Mouse (Mus musculus) gastrocnemius, postnatal 25 days (tissue): ENCODE measurements around the gene Rpl36al. TPM values are rescaled to one million over a fixed set of nuclear protein-coding genes. Genes with fewer than 3 reads are reported as not detected.
"Not testable (repeated sequence)": the region's sequence is repeated elsewhere in the genome, so short reads cannot be mapped to it uniquely, and the experiment has no call there.

Source experiments
- DNase-seq: peaks from one replicate; pipeline ENCODE4 v3.0.0; 2022
- total RNA-seq, 2 experiments: library from RNA; stranded (reverse); gene quantifications; 1 replicate in 1 of 2; 2 replicates in 1 of 2; pipeline ENCODE4 v1.2.3; 2021

Rpl36al gene
- total RNA-seq, 2 experiments from 2014 or later = 280 to 315 TPM

GRCm38 (mm10) chr12:69196444-69197377, 12.8 kb upstream of the Rpl36al start, which contains the start of gene Gm49383:
Gene Gm49383, minus strand, starts transcription at chr12:69197104.
- DNase-seq = peak; percentile 50

- DNase-seq = no peak
Measured at GRCm38 (mm10) chr12:69192637-69193036, 8.8 kb upstream of the Rpl36al start.

GRCm38 (mm10) chr12:69191396-69191795, 7.5 kb upstream of the Rpl36al start:
- DNase-seq = no peak

- DNase-seq = no peak
Measured at GRCm38 (mm10) chr12:69190522-69190921, 6.6 kb upstream of the Rpl36al start.

- no peak for DNase-seq
Measured at GRCm38 (mm10) chr12:69190074-69190473, 6.2 kb upstream of the Rpl36al start.

- DNase-seq = no peak
Measured at GRCm38 (mm10) chr12:69186811-69187471, 3.1 kb upstream of the Rpl36al start.

- DNase-seq = no peak
Measured at GRCm38 (mm10) chr12:69185371-69185770, 1.5 kb upstream of the Rpl36al start.

- DNase-seq = peak; percentile 62
Measured at GRCm38 (mm10) chr12:69184342-69185295, 736 bp upstream of the Rpl36al start.

GRCm38 (mm10) chr12:69181800-69182199, 2.1 kb downstream of the Rpl36al start:
- DNase-seq = no peak

- no peak for DNase-seq
Measured at GRCm38 (mm10) chr12:69179371-69179770, 4.5 kb downstream of the Rpl36al start.

GRCm38 (mm10) chr12:69177526-69177925, 6.4 kb downstream of the Rpl36al start:
- DNase-seq = no peak

GRCm38 (mm10) chr12:69175975-69176374, 7.9 kb downstream of the Rpl36al start:
- DNase-seq = no peak

GRCm38 (mm10) chr12:69171307-69171706, 12.6 kb downstream of the Rpl36al start:
- DNase-seq = no peak

- DNase-seq = peak; percentile 80
Measured at GRCm38 (mm10) chr12:69168461-69169106, 15.3 kb downstream of the Rpl36al start, which contains the start of gene Lrr1. Gene Lrr1, plus strand, starts transcription at chr12:69168814.

GRCm38 (mm10) chr12:69167656-69168460, 16.0 kb downstream of the Rpl36al start:
- no peak for DNase-seq

GRCm38 (mm10) chr12:69166861-69167581, 16.9 kb downstream of the Rpl36al start:
- not testable (repeated sequence) for DNase-seq

- DNase-seq = no peak
Measured at GRCm38 (mm10) chr12:69164904-69165303, 19.0 kb downstream of the Rpl36al start.

- DNase-seq = not testable (repeated sequence)
Measured at GRCm38 (mm10) chr12:69163586-69163985, 20.3 kb downstream of the Rpl36al start.

- DNase-seq = not testable (repeated sequence)
Measured at GRCm38 (mm10) chr12:69160677-69161076, 23.2 kb downstream of the Rpl36al start.

- DNase-seq = no peak
Measured at GRCm38 (mm10) chr12:69159578-69159940, 24.3 kb downstream of the Rpl36al start.
